Mouse (Mus musculus) cortical plate, adult 2 months (tissue): ENCODE data around the gene Gm49354.

ENCODE experiments used
- CTCF ChIP-seq: fragments of 200-500 bp; IDR thresholded peaks from 2 replicates; pipeline ENCODE4 v1.5.1; 2011; ENCODE audit warnings: mild to moderate bottlenecking, control low read depth, low read length; ENCODE audit not compliant: insufficient read depth; ENCODE audit errors: extremely low read depth
- POLR2A ChIP-seq: fragments of 200-500 bp; IDR thresholded peaks from 2 replicates; pipeline ENCODE4 v1.6.1; 2011; ENCODE audit warnings: mild to moderate bottlenecking, low read length, control low read depth; ENCODE audit not compliant: insufficient read depth; ENCODE audit errors: extremely low read depth

GRCm38 (mm10) chr13:59795807-59796465 lies 13.9 kb upstream of the Gm49354 start:
- TF ChIP-seq POLR2A (no peak), CTCF (no peak)
